Mouse (Mus musculus): ENCODE measurements around the gene Vmn1r139. TPM values are rescaled to one million over a fixed set of nuclear protein-coding genes. Genes with fewer than 3 reads are reported as not detected.
"Not testable (repeated sequence)": the region's sequence is repeated elsewhere in the genome, so short reads cannot be mapped to it uniquely, and the experiment has no call there.

The Vmn1r139 gene
- not detected for total RNA-seq (2021)

GRCm38 (mm10) chr7:22068757-22069156, at the start of gene Vmn1r139:
Gene Vmn1r139 (plus strand): TSS chr7:22069057.
- intact Hi-C loops (cut with DNase I); DNase-seq (ENCODE audit: extremely low spot score in 1 of 2, low spot score in 2 of 2): not testable (repeated sequence)

- DNase-seq (ENCODE audit: extremely low spot score in 1 of 2, low spot score in 2 of 2); intact Hi-C loops (cut with DNase I): not testable (repeated sequence)
Observed at GRCm38 (mm10) chr7:22028797-22029196, 40.1 kb upstream of the Vmn1r139 start, which contains the start of gene Vmn1r138. Gene Vmn1r138 (minus strand): TSS chr7:22028897.

GRCm38 (mm10) chr7:22056205-22056604, 12.7 kb upstream of the Vmn1r139 start, which contains the start of gene Gm6176:
Gene Gm6176 (minus strand): TSS chr7:22056305.
- DNase-seq (ENCODE audit: extremely low spot score in 1 of 2, low spot score in 2 of 2); intact Hi-C loops (cut with DNase I): not testable (repeated sequence)

- intact Hi-C loops (cut with DNase I); DNase-seq (ENCODE audit: extremely low spot score in 1 of 2, low spot score in 2 of 2): not testable (repeated sequence)
Observed at GRCm38 (mm10) chr7:22118145-22118544, 49.3 kb downstream of the Vmn1r139 start, which contains the start of gene Gm16451. Gene Gm16451 (minus strand): TSS chr7:22118245.

- DNase-seq (ENCODE audit: extremely low spot score in 1 of 2, low spot score in 2 of 2); intact Hi-C loops (cut with DNase I): not testable (repeated sequence)
Observed at GRCm38 (mm10) chr7:22134641-22135040, 65.8 kb downstream of the Vmn1r139 start, which contains the start of gene Gm10666. Gene Gm10666 (minus strand): TSS chr7:22134741.

Other genes with a start within 250 kb of the Vmn1r139 start
- not detected for gene Vmn1r135, start 236.7 kb upstream of the Vmn1r139 start, total RNA-seq (2021)
- gene Gm5725, start 224.8 kb upstream of the Vmn1r139 start, total RNA-seq (2021), result not detected
- gene Gm5891, start 147.8 kb upstream of the Vmn1r139 start, total RNA-seq (2021), result not detected
- not detected for gene Vmn1r137, start 74.5 kb upstream of the Vmn1r139 start, total RNA-seq (2021)
- not detected for gene Vmn1r138, start 40.2 kb upstream of the Vmn1r139 start, total RNA-seq (2021)
- gene Gm6176, start 12.8 kb upstream of the Vmn1r139 start, total RNA-seq (2021), result not detected
- gene Gm16451, start 49.2 kb downstream of the Vmn1r139 start, total RNA-seq (2021), result not detected
- not detected for gene Gm10666, start 65.7 kb downstream of the Vmn1r139 start, total RNA-seq (2021)
- not detected for gene Vmn1r142, start 95.0 kb downstream of the Vmn1r139 start, total RNA-seq (2021)
- gene Vmn1r143, start 120.3 kb downstream of the Vmn1r139 start, total RNA-seq (2021), result not detected
- gene Gm8653, start 132.2 kb downstream of the Vmn1r139 start, total RNA-seq (2021), result not detected
- not detected for gene Gm8453, start 160.4 kb downstream of the Vmn1r139 start, total RNA-seq (2021)